Mouse (Mus musculus) right cerebral cortex, postnatal 4 days (tissue): ENCODE results near the gene Pds5a.
"Not testable (repeated sequence)": the region's sequence is repeated elsewhere in the genome, so short reads cannot be mapped to it uniquely, and the experiment has no call there.

Source experiments
- DNase-seq: peaks from one replicate; pipeline ENCODE4 v3.0.0-alpha.2; 2022

Pds5a gene

GRCm38 (mm10) chr5:65694076-65694475, 4.0 kb downstream of the Pds5a start:
- not testable (repeated sequence) for DNase-seq

- DNase-seq: no peak
Measured at GRCm38 (mm10) chr5:65693018-65693417, 5.1 kb downstream of the Pds5a start.

- no peak for DNase-seq
Measured at GRCm38 (mm10) chr5:65688806-65689205, 9.3 kb downstream of the Pds5a start.

GRCm38 (mm10) chr5:65686806-65687205, 11.3 kb downstream of the Pds5a start:
- no peak for DNase-seq

- no peak for DNase-seq
Measured at GRCm38 (mm10) chr5:65678826-65679225, 19.2 kb downstream of the Pds5a start.

- DNase-seq: no peak
Measured at GRCm38 (mm10) chr5:65672162-65672561, 25.9 kb downstream of the Pds5a start.

- DNase-seq: no peak
Measured at GRCm38 (mm10) chr5:65667644-65668043, 30.4 kb downstream of the Pds5a start.

GRCm38 (mm10) chr5:65665370-65665769, 32.7 kb downstream of the Pds5a start:
- DNase-seq: no peak

- no peak for DNase-seq
Measured at GRCm38 (mm10) chr5:65661958-65662357, 36.1 kb downstream of the Pds5a start.

GRCm38 (mm10) chr5:65653786-65654185, 44.3 kb downstream of the Pds5a start:
- no peak for DNase-seq

GRCm38 (mm10) chr5:65638896-65639295, 59.2 kb downstream of the Pds5a start:
- no peak for DNase-seq

GRCm38 (mm10) chr5:65624340-65624739, 73.7 kb downstream of the Pds5a start:
- DNase-seq: no peak

- no peak for DNase-seq
Measured at GRCm38 (mm10) chr5:65613152-65613924, 84.7 kb downstream of the Pds5a start.

- no peak for DNase-seq
Measured at GRCm38 (mm10) chr5:65610541-65610940, 87.5 kb downstream of the Pds5a start.

GRCm38 (mm10) chr5:65609769-65610168, 88.3 kb downstream of the Pds5a start:
- DNase-seq: no peak

- no peak for DNase-seq
Measured at GRCm38 (mm10) chr5:65606820-65607219, 91.3 kb downstream of the Pds5a start.

- no peak for DNase-seq
Measured at GRCm38 (mm10) chr5:65599681-65600080, 98.4 kb downstream of the Pds5a start.

GRCm38 (mm10) chr5:65592421-65592820, 105.7 kb downstream of the Pds5a start:
- DNase-seq: no peak

GRCm38 (mm10) chr5:65590199-65590598, 107.9 kb downstream of the Pds5a start:
- DNase-seq: no peak

GRCm38 (mm10) chr5:65586291-65586690, 111.8 kb downstream of the Pds5a start:
- DNase-seq: no peak

- no peak for DNase-seq
Measured at GRCm38 (mm10) chr5:65578545-65578944, 119.5 kb downstream of the Pds5a start.

GRCm38 (mm10) chr5:65575896-65576295, 122.2 kb downstream of the Pds5a start:
- DNase-seq: no peak

GRCm38 (mm10) chr5:65574876-65575275, 123.2 kb downstream of the Pds5a start:
- DNase-seq: no peak

- no peak for DNase-seq
Measured at GRCm38 (mm10) chr5:65565486-65565885, 132.6 kb downstream of the Pds5a start.
